16 mouse cellular contexts compared by ENCODE assay signal in the genomic region with DNA sequence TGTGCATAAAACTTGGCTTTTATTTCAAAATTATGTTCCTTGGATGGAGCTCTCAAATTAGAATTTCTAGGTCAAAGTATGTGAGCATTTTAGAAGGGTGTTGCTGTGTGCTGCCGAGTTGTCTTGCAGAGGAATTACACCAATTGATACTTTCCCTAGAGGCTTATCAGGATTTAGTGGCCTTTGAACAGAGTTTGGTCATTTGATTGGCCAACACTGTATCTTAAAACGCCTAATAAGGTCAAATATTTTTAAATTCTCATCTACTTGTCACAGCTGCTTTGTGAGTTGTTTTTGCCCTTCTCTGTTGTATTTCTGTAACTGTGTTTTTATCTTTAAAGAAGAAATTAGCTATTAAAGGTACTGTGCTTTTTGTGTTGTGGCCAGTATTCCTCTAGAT.
"Had no signal": no experiment of that assay in that cellular context is flagged by ENCODE, and none has a peak within 500 bp of the region (broad histone marks: within the 10 kb centered on the region; RNA-seq: fewer than 3 reads in every experiment).

No protein-coding gene starts in this region.

- H3K27ac ChIP-seq: neural tube, embryonic 13.5 days; neural tube, embryonic 15.5 days; stomach, embryonic 15.5 days; stomach, postnatal 0 days had no signal

- H3K9me3 ChIP-seq: neural tube, embryonic 13.5 days; neural tube, embryonic 15.5 days; stomach, embryonic 15.5 days had no signal

- H3K36me3 ChIP-seq: neural tube, embryonic 13.5 days; neural tube, embryonic 15.5 days; stomach, embryonic 15.5 days had no signal

- H3K9ac ChIP-seq: neural tube, embryonic 13.5 days; neural tube, embryonic 15.5 days; stomach, embryonic 15.5 days had no signal

- H3K4me3 ChIP-seq: neural tube, embryonic 13.5 days; neural tube, embryonic 15.5 days; stomach, embryonic 15.5 days had no signal

- DNase-seq: retina, postnatal 1 day; right cerebral cortex, adult 18-20 months; right cerebral cortex, postnatal 14 days; right cerebral cortex, postnatal 25 days; right cerebral cortex, postnatal 4 days; spleen, adult 18-20 months; thymus, adult 18-20 months; thymus, adult 2 months; thymus, postnatal 14 days; thymus, postnatal 25 days; thymus, postnatal 36 days; thymus, postnatal 4 days had no signal

- H3K4me2 ChIP-seq: neural tube, embryonic 13.5 days; neural tube, embryonic 15.5 days; stomach, embryonic 15.5 days had no signal

- H3K27me3 ChIP-seq: neural tube, embryonic 13.5 days; neural tube, embryonic 15.5 days; stomach, embryonic 15.5 days had no signal
